Mouse (Mus musculus) limb, embryonic 14.5 days (tissue): ENCODE measurements around the gene Triap1. TPM values are rescaled to one million over a fixed set of nuclear protein-coding genes. Genes with fewer than 3 reads are reported as not detected.
"Not testable (repeated sequence)": the region's sequence is repeated elsewhere in the genome, so short reads cannot be mapped to it uniquely, and the experiment has no call there.

Experiments used
- ATAC-seq: fragments of 200-750 bp; cut with Nextera tagmentation; 2 replicates; pipeline ENCODE4 v1.8.0; 2017; ENCODE audit warnings: low read depth, moderate number of reproducible peaks, moderate TSS enrichment; ENCODE audit not compliant: low FRiP score
- DNase-seq: peaks from one replicate; pipeline ENCODE4 v3.0.0-alpha.2; 2015; ENCODE audit warnings: low spot score
- H3K27ac ChIP-seq: fragments of 300-500 bp; sonication (generic); replicated peaks from 2 replicates; pipeline ENCODE4 v1.5.1; 2014; ENCODE audit warnings: low read depth, mild to moderate bottlenecking, low read length, moderate library complexity, mixed read lengths
- H3K27me3 ChIP-seq: fragments of 300-500 bp; sonication (generic); 2 replicates; pipeline ENCODE4 v1.6.1; 2014; ENCODE audit warnings: low read length, mixed read lengths; ENCODE audit not compliant: control insufficient read depth, insufficient read depth
- H3K36me3 ChIP-seq: fragments of 300-500 bp; sonication (generic); 2 replicates; pipeline ENCODE4 v1.6.1; 2014; ENCODE audit warnings: mild to moderate bottlenecking, low read length, moderate library complexity, mixed read lengths; ENCODE audit not compliant: control insufficient read depth, insufficient read depth
- H3K4me1 ChIP-seq: fragments of 300-500 bp; sonication (generic); 2 replicates; pipeline ENCODE4 v1.6.1; 2014; ENCODE audit warnings: antibody characterized with exemption, low read length, mixed read lengths; ENCODE audit not compliant: control insufficient read depth, insufficient read depth
- H3K4me2 ChIP-seq: fragments of 300-500 bp; sonication (generic); replicated peaks from 2 replicates; pipeline ENCODE4 v1.6.1; 2014; ENCODE audit warnings: low read depth, mild to moderate bottlenecking, low read length, moderate library complexity; ENCODE audit not compliant: severe bottlenecking
- H3K4me3 ChIP-seq: fragments of 300-500 bp; sonication (generic); replicated peaks from 2 replicates; pipeline ENCODE4 v1.5.1; 2014; ENCODE audit warnings: low read length
- H3K9ac ChIP-seq: fragments of 300-500 bp; sonication (generic); 2 replicates; pipeline ENCODE4 v1.6.1; 2014; ENCODE audit warnings: mild to moderate bottlenecking, low read depth, low read length, moderate library complexity; ENCODE audit not compliant: severe bottlenecking
- H3K9me3 ChIP-seq: fragments of 300-500 bp; sonication (generic); 2 replicates; pipeline ENCODE4 v1.6.1; 2016; ENCODE audit warnings: low read length; ENCODE audit not compliant: control insufficient read depth
- POLR2A ChIP-seq: fragments of 200-500 bp; IDR thresholded peaks from 2 replicates; pipeline ENCODE4 v1.8.0; 2012; ENCODE audit warnings: inconsistent platforms, mild to moderate bottlenecking, moderate library complexity, borderline replicate concordance; ENCODE audit not compliant: insufficient read depth, insufficient read length; ENCODE audit errors: extremely low read depth
- WGBS: fragments of 180-500 bp; shearing (Covaris S2); extraction: QIAGEN DNeasy Blood & Tissue Kit; methylation state at CpG from one replicate; pipeline ENCODE4 v1.1.7; 2014; 5-methylcytosine and 5-hydroxymethylcytosine counted together
- polyA plus RNA-seq, 2 experiments: library from polyadenylated mRNA; depleted of rRNA in 1 of 2; stranded (reverse) in 1 of 2; unstranded in 1 of 2; fragments of >200 nt; fragmentation: Nextera tagmentation in 1 of 2; extraction: Ambion mirVana in 1 of 2; gene quantifications; 2 replicates each; pipeline versions ENCODE4 v1.2.1 to v1.2.3; 2012 to 2014

The Triap1 gene
- polyA plus RNA-seq, 2 experiments, result 28.7 to 62.2 TPM

GRCm38 (mm10) chr5:115375436-115375835, 34.4 kb downstream of the Triap1 start:
- DNase-seq (no peak), ATAC-seq (no peak)
- 84% methylated on average over 2 of the region's 2 CpGs for WGBS
- TF ChIP-seq POLR2A, result no peak
- no peaks in the 10 kb centered on the region for H3K36me3 ChIP-seq
- H3K4me3 ChIP-seq, result no peak overlapping the region
- H3K9ac ChIP-seq, result no peak overlapping the region
- no peak overlapping the region for H3K27ac ChIP-seq
- 0 out of 2 replicates have a peak, but pooled peaks cover 5% of the 10 kb centered on the region for H3K27me3 ChIP-seq
- H3K4me2 ChIP-seq, result no peak overlapping the region
- H3K4me1 ChIP-seq, result peaks cover 5% of the 10 kb centered on the region; the same call in 1 of the 2 replicates
- no peaks in the 10 kb centered on the region for H3K9me3 ChIP-seq

GRCm38 (mm10) chr5:115378882-115379281, 37.9 kb downstream of the Triap1 start:
- H3K4me3 ChIP-seq, H3K27ac ChIP-seq, H3K27me3 ChIP-seq, H3K4me2 ChIP-seq, H3K36me3 ChIP-seq, H3K4me1 ChIP-seq, H3K9ac ChIP-seq, H3K9me3 ChIP-seq, DNase-seq, ATAC-seq: not testable (repeated sequence)
- 77% methylated on average over 2 of the region's 2 CpGs for WGBS

- Histone ChIP-seq H3K27me3 (no peaks in the 10 kb centered on the region), H3K4me1 (no peaks in the 10 kb centered on the region), H3K4me2 (no peak overlapping the region), H3K36me3 (no peaks in the 10 kb centered on the region), H3K4me3 (no peak overlapping the region), H3K27ac (no peak overlapping the region), H3K9me3 (no peaks in the 10 kb centered on the region), H3K9ac (no peak overlapping the region)
- DNase-seq (no peak), ATAC-seq (no peak)
- WGBS, result 27% methylated on average over 9 of the region's 9 CpGs
- no peak for TF ChIP-seq POLR2A
These were observed 50.9 kb downstream of the Triap1 start for GRCm38 (mm10) chr5:115391935-115392334.

GRCm38 (mm10) chr5:115392969-115393368, 51.9 kb downstream of the Triap1 start:
- H3K4me2 ChIP-seq, result no peak overlapping the region
- TF ChIP-seq POLR2A, result no peak
- no peak overlapping the region for H3K4me3 ChIP-seq
- H3K9ac ChIP-seq, result no peak overlapping the region
- peaks cover 2% of the 10 kb centered on the region; the same call in 1 of the 2 replicates for H3K4me1 ChIP-seq
- no peak for ATAC-seq
- H3K27ac ChIP-seq, result no peak overlapping the region
- WGBS, result 94% methylated on average over 1 of the region's 1 CpGs
- H3K9me3 ChIP-seq, result no peaks in the 10 kb centered on the region
- H3K27me3 ChIP-seq, result no peaks in the 10 kb centered on the region
- no peak for DNase-seq
- H3K36me3 ChIP-seq, result no peaks in the 10 kb centered on the region

Other genes with a start within 250 kb of the Triap1 start
- not detected in 2 replicates for gene Gm10401, start 242.9 kb upstream of the Triap1 start, polyA plus RNA-seq (2012; rRNA removed)
- gene Gm10401, start 242.9 kb upstream of the Triap1 start, polyA plus RNA-seq (2014; fragmentation: Nextera tagmentation; extraction: Ambion mirVana), result 58.2 and 63.5 TPM in 2 replicates
- 50.5 and 59.8 TPM in 2 replicates for gene Acads, start 221.9 kb upstream of the Triap1 start, polyA plus RNA-seq (2012; rRNA removed)
- gene Acads, start 221.9 kb upstream of the Triap1 start, polyA plus RNA-seq (2014; fragmentation: Nextera tagmentation; extraction: Ambion mirVana), result 27.6 and 30.9 TPM in 2 replicates
- gene Unc119b, start 206.2 kb upstream of the Triap1 start, polyA plus RNA-seq (2012; rRNA removed), result 44.3 and 53.9 TPM in 2 replicates
- gene Unc119b, start 206.2 kb upstream of the Triap1 start, polyA plus RNA-seq (2014; fragmentation: Nextera tagmentation; extraction: Ambion mirVana), result 38.4 and 41.1 TPM in 2 replicates
- gene Mlec, start 183.0 kb upstream of the Triap1 start, polyA plus RNA-seq (2012; rRNA removed), result 182 and 215 TPM in 2 replicates
- gene Mlec, start 183.0 kb upstream of the Triap1 start, polyA plus RNA-seq (2014; fragmentation: Nextera tagmentation; extraction: Ambion mirVana), result 73.7 and 77.8 TPM in 2 replicates
- 3.1 and 4.7 TPM in 2 replicates for gene Cabp1, start 146.8 kb upstream of the Triap1 start, polyA plus RNA-seq (2012; rRNA removed)
- 1.2 and 1.5 TPM in 2 replicates for gene Cabp1, start 146.8 kb upstream of the Triap1 start, polyA plus RNA-seq (2014; fragmentation: Nextera tagmentation; extraction: Ambion mirVana)
- gene Pop5, start 105.4 kb upstream of the Triap1 start, polyA plus RNA-seq (2012; rRNA removed), result 51.6 and 61.7 TPM in 2 replicates
- 90.3 and 107 TPM in 2 replicates for gene Pop5, start 105.4 kb upstream of the Triap1 start, polyA plus RNA-seq (2014; fragmentation: Nextera tagmentation; extraction: Ambion mirVana)
- gene Rnf10, start 68.3 kb upstream of the Triap1 start, polyA plus RNA-seq (2012; rRNA removed), result 163 and 180 TPM in 2 replicates
- gene Rnf10, start 68.3 kb upstream of the Triap1 start, polyA plus RNA-seq (2014; fragmentation: Nextera tagmentation; extraction: Ambion mirVana), result 86.7 and 95.6 TPM in 2 replicates
- 11.5 and 13.7 TPM in 2 replicates for gene Coq5, start 61.6 kb upstream of the Triap1 start, polyA plus RNA-seq (2012; rRNA removed)
- 38.5 and 39.9 TPM in 2 replicates for gene Coq5, start 61.6 kb upstream of the Triap1 start, polyA plus RNA-seq (2014; fragmentation: Nextera tagmentation; extraction: Ambion mirVana)
- gene Dynll1, start 40.2 kb upstream of the Triap1 start, polyA plus RNA-seq (2012; rRNA removed), result 503 and 1,052 TPM in 2 replicates
- gene Dynll1, start 40.2 kb upstream of the Triap1 start, polyA plus RNA-seq (2014; fragmentation: Nextera tagmentation; extraction: Ambion mirVana), result 1,814 and 1,833 TPM in 2 replicates
- gene Srsf9, start 14.0 kb upstream of the Triap1 start, polyA plus RNA-seq (2012; rRNA removed), result 132 and 137 TPM in 2 replicates
- gene Srsf9, start 14.0 kb upstream of the Triap1 start, polyA plus RNA-seq (2014; fragmentation: Nextera tagmentation; extraction: Ambion mirVana), result 252 and 271 TPM in 2 replicates
- 23.7 TPM in 2 replicates for gene Gatc, start within 50 bp of the Triap1 start, polyA plus RNA-seq (2012; rRNA removed)
- gene Gatc, start within 50 bp of the Triap1 start, polyA plus RNA-seq (2014; fragmentation: Nextera tagmentation; extraction: Ambion mirVana), result 29.6 and 33.3 TPM in 2 replicates
- 902 and 1,086 TPM in 2 replicates for gene Cox6a1, start 7.8 kb downstream of the Triap1 start, polyA plus RNA-seq (2012; rRNA removed)
- gene Cox6a1, start 7.8 kb downstream of the Triap1 start, polyA plus RNA-seq (2014; fragmentation: Nextera tagmentation; extraction: Ambion mirVana), result 766 and 836 TPM in 2 replicates
- 40.6 and 51.6 TPM in 2 replicates for gene Msi1, start 88.4 kb downstream of the Triap1 start, polyA plus RNA-seq (2012; rRNA removed)
- 15.5 and 18.0 TPM in 2 replicates for gene Msi1, start 88.4 kb downstream of the Triap1 start, polyA plus RNA-seq (2014; fragmentation: Nextera tagmentation; extraction: Ambion mirVana)
- gene Pla2g1b, start 125.0 kb downstream of the Triap1 start, polyA plus RNA-seq (2012; rRNA removed), result not detected in 2 replicates
- not detected in 2 replicates for gene Pla2g1b, start 125.0 kb downstream of the Triap1 start, polyA plus RNA-seq (2014; fragmentation: Nextera tagmentation; extraction: Ambion mirVana)
- gene Sirt4, start 143.5 kb downstream of the Triap1 start, polyA plus RNA-seq (2012; rRNA removed), result 69.2 and 82.4 TPM in 2 replicates
- gene Sirt4, start 143.5 kb downstream of the Triap1 start, polyA plus RNA-seq (2014; fragmentation: Nextera tagmentation; extraction: Ambion mirVana), result 20.4 and 24.1 TPM in 2 replicates
- 119 and 145 TPM in 2 replicates for gene Pxn, start 165.5 kb downstream of the Triap1 start, polyA plus RNA-seq (2012; rRNA removed)
- gene Pxn, start 165.5 kb downstream of the Triap1 start, polyA plus RNA-seq (2014; fragmentation: Nextera tagmentation; extraction: Ambion mirVana), result 25.0 and 26.3 TPM in 2 replicates
- 3,411 and 4,152 TPM in 2 replicates for gene Rplp0, start 218.2 kb downstream of the Triap1 start, polyA plus RNA-seq (2012; rRNA removed)
- gene Rplp0, start 218.2 kb downstream of the Triap1 start, polyA plus RNA-seq (2014; fragmentation: Nextera tagmentation; extraction: Ambion mirVana), result 2,030 and 2,068 TPM in 2 replicates
- gene Gcn1l1, start 224.0 kb downstream of the Triap1 start, polyA plus RNA-seq (2012; rRNA removed), result 47.0 and 59.2 TPM in 2 replicates
- 42.8 and 49.7 TPM in 2 replicates for gene Gcn1l1, start 224.0 kb downstream of the Triap1 start, polyA plus RNA-seq (2014; fragmentation: Nextera tagmentation; extraction: Ambion mirVana)